Mouse (Mus musculus): Measurements from ENCODE around the gene Hist2h2aa1. TPM values are rescaled to one million over a fixed set of nuclear protein-coding genes. Genes with fewer than 3 reads are reported as not detected.
A peak's percentile ranks its signal among the peaks of the same experiment; 100 is the strongest.

The Hist2h2aa1 gene
- total and polyA plus RNA-seq, 3 experiments = 0.79 to 5,191 (median 124) TPM

- Histone ChIP-seq H3K27me3 (ENCODE audit: insufficient read depth, low read length) (no peaks in the 10 kb centered on the region), H3K4me3 (ENCODE audit: low read depth, low read length) (peak overlapping the region; percentile 75; the same call in 1 of the 2 replicates), H3K4me1 (ENCODE audit: insufficient read depth, low read depth, low read length) (peaks cover 58% of the 10 kb centered on the region), H3K36me3 (replicated peaks) (no peaks in the 10 kb centered on the region), H3K9me3 (replicated peaks) (no peaks in the 10 kb centered on the region)
- TF ChIP-seq TAL1 (conservative IDR thresholded peaks at IDR 0.05; ENCODE audit: low read depth, low read length) = no peak
- TF ChIP-seq GATA2 (IDR thresholded peaks at IDR 0.05; ENCODE audit: borderline replicate concordance, low read depth, low read length) = no peak
- no peak for TF ChIP-seq GATA1 (IDR thresholded peaks at IDR 0.05; ENCODE audit: borderline replicate concordance, low read length)
- no peak for TF ChIP-seq POLR2AphosphoS5 (IDR thresholded peaks at IDR 0.05; ENCODE audit: insufficient replicate concordance, low read depth, low read length)
- TF ChIP-seq CTCF (IDR thresholded peaks at IDR 0.05; ENCODE audit: low read depth, low read length) = no peak
- no peak for DNase-seq (ENCODE audit: low spot score)
- no peak for ATAC-seq (ENCODE audit: extremely low read depth, insufficient number of reproducible peaks, low FRiP score, poor library complexity, severe bottlenecking)
Observed at GRCm38 (mm10) chr3:96261623-96262022, 16.3 kb downstream of the Hist2h2aa1 start.

GRCm38 (mm10) chr3:96262216-96262875, 17.0 kb downstream of the Hist2h2aa1 start:
- Histone ChIP-seq H3K4me3 (ENCODE audit: low read depth, low read length) (peak overlapping the region; percentile 75), H3K36me3 (replicated peaks) (no peaks in the 10 kb centered on the region), H3K27me3 (ENCODE audit: insufficient read depth, low read length) (no peaks in the 10 kb centered on the region), H3K9me3 (replicated peaks) (no peaks in the 10 kb centered on the region), H3K4me1 (ENCODE audit: insufficient read depth, low read depth, low read length) (peaks cover 58% of the 10 kb centered on the region)
- DNase-seq (ENCODE audit: low spot score) = peak; percentile 54
- TF ChIP-seq POLR2AphosphoS5 (IDR thresholded peaks at IDR 0.05; ENCODE audit: insufficient replicate concordance, low read depth, low read length) (peak; percentile 92), GATA1 (IDR thresholded peaks at IDR 0.05; ENCODE audit: borderline replicate concordance, low read length) (no peak)
- peak; percentile 78 for ATAC-seq (ENCODE audit: extremely low read depth, insufficient number of reproducible peaks, low FRiP score, poor library complexity, severe bottlenecking)

- Histone ChIP-seq H3K27me3 (ENCODE audit: insufficient read depth, low read length) (no peaks in the 10 kb centered on the region), H3K4me3 (ENCODE audit: low read depth, low read length) (peak within 1 kb of the TSS; percentile 75), H3K9me3 (replicated peaks) (no peaks in the 10 kb centered on the region), H3K36me3 (replicated peaks) (no peaks in the 10 kb centered on the region), H3K4me1 (ENCODE audit: insufficient read depth, low read depth, low read length) (peaks cover 62% of the 10 kb centered on the region)
- DNase-seq (ENCODE audit: low spot score) (peak; percentile 59), ATAC-seq (ENCODE audit: extremely low read depth, insufficient number of reproducible peaks, low FRiP score, poor library complexity, severe bottlenecking) (peak; percentile 67)
- TF ChIP-seq GATA1 (IDR thresholded peaks at IDR 0.05; ENCODE audit: borderline replicate concordance, low read length) = no peak
- TF ChIP-seq TAL1 (conservative IDR thresholded peaks at IDR 0.05; ENCODE audit: low read depth, low read length) = peak; percentile 48; the same call in 1 of the 2 replicates
- TF ChIP-seq GATA2 (IDR thresholded peaks at IDR 0.05; ENCODE audit: borderline replicate concordance, low read depth, low read length) = no peak
- peak; percentile 95 for TF ChIP-seq POLR2AphosphoS5 (IDR thresholded peaks at IDR 0.05; ENCODE audit: insufficient replicate concordance, low read depth, low read length)
Observed at GRCm38 (mm10) chr3:96262979-96263550, 17.8 kb downstream of the Hist2h2aa1 start, which contains the start of gene Hist2h4. TSS of gene Hist2h4 (minus strand) at chr3:96263311.

GRCm38 (mm10) chr3:96263558-96264403, 18.5 kb downstream of the Hist2h2aa1 start:
- no peaks in the 10 kb centered on the region for H3K27me3 ChIP-seq (ENCODE audit: insufficient read depth, low read length)
- peak overlapping the region; percentile 75 for H3K4me3 ChIP-seq (ENCODE audit: low read depth, low read length)
- no peaks in the 10 kb centered on the region for H3K9me3 ChIP-seq (replicated peaks)
- no peaks in the 10 kb centered on the region for H3K36me3 ChIP-seq (replicated peaks)
- no peak for ATAC-seq (ENCODE audit: extremely low read depth, insufficient number of reproducible peaks, low FRiP score, poor library complexity, severe bottlenecking)
- DNase-seq (ENCODE audit: low spot score) = no peak
- TF ChIP-seq POLR2AphosphoS5 (IDR thresholded peaks at IDR 0.05; ENCODE audit: insufficient replicate concordance, low read depth, low read length) (no peak), GATA2 (IDR thresholded peaks at IDR 0.05; ENCODE audit: borderline replicate concordance, low read depth, low read length) (no peak), CTCF (IDR thresholded peaks at IDR 0.05; ENCODE audit: low read depth, low read length) (no peak), GATA1 (IDR thresholded peaks at IDR 0.05; ENCODE audit: borderline replicate concordance, low read length) (no peak), TAL1 (conservative IDR thresholded peaks at IDR 0.05; ENCODE audit: low read depth, low read length) (no peak)
- peaks cover 62% of the 10 kb centered on the region for H3K4me1 ChIP-seq (ENCODE audit: insufficient read depth, low read depth, low read length)

GRCm38 (mm10) chr3:96264404-96264949, 19.2 kb downstream of the Hist2h2aa1 start:
- DNase-seq (ENCODE audit: low spot score) (no peak), ATAC-seq (ENCODE audit: extremely low read depth, insufficient number of reproducible peaks, low FRiP score, poor library complexity, severe bottlenecking) (no peak)
- peak overlapping the region; percentile 75; the same call in 1 of the 2 replicates for H3K4me3 ChIP-seq (ENCODE audit: low read depth, low read length)
- no peaks in the 10 kb centered on the region for H3K27me3 ChIP-seq (ENCODE audit: insufficient read depth, low read length)
- H3K9me3 ChIP-seq (replicated peaks) = no peaks in the 10 kb centered on the region
- H3K4me1 ChIP-seq (ENCODE audit: insufficient read depth, low read depth, low read length) = peaks cover 58% of the 10 kb centered on the region
- no peak for TF ChIP-seq GATA1 (IDR thresholded peaks at IDR 0.05; ENCODE audit: borderline replicate concordance, low read length)
- TF ChIP-seq CTCF (IDR thresholded peaks at IDR 0.05; ENCODE audit: low read depth, low read length) = no peak
- no peak for TF ChIP-seq TAL1 (conservative IDR thresholded peaks at IDR 0.05; ENCODE audit: low read depth, low read length)
- H3K36me3 ChIP-seq (replicated peaks) = no peaks in the 10 kb centered on the region
